Mouse (Mus musculus): ENCODE results near the gene Abhd17a. TPM values are rescaled to one million over a fixed set of nuclear protein-coding genes. Genes with fewer than 3 reads are reported as not detected.
"Not testable (repeated sequence)": the region's sequence is repeated elsewhere in the genome, so short reads cannot be mapped to it uniquely, and the experiment has no call there.

The Abhd17a gene
- total RNA-seq, 2 experiments from 2014 or later, result 94.5 to 102 TPM

GRCm38 (mm10) chr10:80609269-80609924 lies 19.3 kb upstream of the Abhd17a start:
- peak in 1 of 2 experiments; percentile 18 for DNase-seq (ENCODE audit: low spot score in 2 of 2)

- DNase-seq (ENCODE audit: low spot score in 2 of 2), result peak in 1 of 2 experiments; percentile 14
These were observed 18.3 kb upstream of the Abhd17a start for GRCm38 (mm10) chr10:80608435-80608834.

GRCm38 (mm10) chr10:80606737-80607350 lies 16.7 kb upstream of the Abhd17a start:
- peak in 1 of 2 experiments; percentile 16 for DNase-seq (ENCODE audit: low spot score in 2 of 2)

GRCm38 (mm10) chr10:80606306-80606705 lies 16.2 kb upstream of the Abhd17a start:
- no peak for DNase-seq (ENCODE audit: low spot score in 2 of 2)

- not testable (repeated sequence) for DNase-seq (ENCODE audit: low spot score in 2 of 2)
These were observed 15.6 kb upstream of the Abhd17a start, which contains the start of gene Gm49322 for GRCm38 (mm10) chr10:80605721-80606120. Gm49322 (plus strand) TSS chr10:80606021.

- no peak for DNase-seq (ENCODE audit: low spot score in 2 of 2)
These were observed 14.8 kb upstream of the Abhd17a start for GRCm38 (mm10) chr10:80604988-80605387.

GRCm38 (mm10) chr10:80604001-80604509 lies 13.9 kb upstream of the Abhd17a start:
- no peak for DNase-seq (ENCODE audit: low spot score in 2 of 2)

- no peak for DNase-seq (ENCODE audit: low spot score in 2 of 2)
These were observed 13.2 kb upstream of the Abhd17a start for GRCm38 (mm10) chr10:80603364-80603763.

- DNase-seq (ENCODE audit: low spot score in 2 of 2), result peak; percentile 90 to 94
These were observed 12.7 kb upstream of the Abhd17a start, which contains the start of the genes Scamp4 and Adat3 for GRCm38 (mm10) chr10:80602698-80603325. Scamp4 (plus strand) TSS chr10:80602872. Adat3 (plus strand) TSS chr10:80602880.

GRCm38 (mm10) chr10:80596318-80596717 lies 6.2 kb upstream of the Abhd17a start:
- DNase-seq (ENCODE audit: low spot score in 2 of 2), result no peak

- DNase-seq (ENCODE audit: low spot score in 2 of 2), result peak in 1 of 2 experiments; percentile 25
These were observed 838 bp downstream of the Abhd17a start for GRCm38 (mm10) chr10:80589127-80589878.

- DNase-seq (ENCODE audit: low spot score in 2 of 2), result peak in 1 of 2 experiments; percentile 25
These were observed 2.9 kb downstream of the Abhd17a start for GRCm38 (mm10) chr10:80587305-80587657.

- peak in 1 of 2 experiments; percentile 38 for DNase-seq (ENCODE audit: low spot score in 2 of 2)
These were observed 3.5 kb downstream of the Abhd17a start for GRCm38 (mm10) chr10:80586407-80587304.

GRCm38 (mm10) chr10:80585581-80585980 lies 4.6 kb downstream of the Abhd17a start:
- DNase-seq (ENCODE audit: low spot score in 2 of 2), result no peak

GRCm38 (mm10) chr10:80584642-80585552 lies 5.2 kb downstream of the Abhd17a start:
- no peak for DNase-seq (ENCODE audit: low spot score in 2 of 2)

- peak in 1 of 2 experiments; percentile 38 for DNase-seq (ENCODE audit: low spot score in 2 of 2)
These were observed 6.1 kb downstream of the Abhd17a start for GRCm38 (mm10) chr10:80584045-80584488.

GRCm38 (mm10) chr10:80583047-80583446 lies 7.1 kb downstream of the Abhd17a start:
- DNase-seq (ENCODE audit: low spot score in 2 of 2), result no peak

GRCm38 (mm10) chr10:80578911-80579310 lies 11.2 kb downstream of the Abhd17a start:
- DNase-seq (ENCODE audit: low spot score in 2 of 2), result peak; percentile 42 to 49
